Mouse (Mus musculus) embryonic facial prominence, embryonic 13.5 days (tissue): ENCODE measurements around the gene Olfr1357. TPM values are rescaled to one million over a fixed set of nuclear protein-coding genes. Genes with fewer than 3 reads are reported as not detected.

Experiments
- ATAC-seq: fragments of 200-750 bp; cut with Nextera tagmentation; 2 replicates; pipeline ENCODE4 v1.8.0; 2017; ENCODE audit warnings: low read depth; ENCODE audit not compliant: insufficient number of reproducible peaks, insufficient read depth, low FRiP score, low TSS enrichment
- H3K27ac ChIP-seq: fragments of 300-500 bp; sonication (generic); 2 replicates; pipeline ENCODE4 v1.5.1; 2015; ENCODE audit warnings: moderate library complexity, mild to moderate bottlenecking, inconsistent platforms
- H3K27me3 ChIP-seq: fragments of 300-500 bp; sonication (generic); 2 replicates; pipeline ENCODE4 v1.6.1; 2015; ENCODE audit warnings: mild to moderate bottlenecking, inconsistent platforms
- H3K36me3 ChIP-seq: fragments of 300-500 bp; sonication (generic); 2 replicates; pipeline ENCODE4 v1.6.1; 2015; ENCODE audit warnings: mild to moderate bottlenecking, inconsistent platforms
- H3K4me1 ChIP-seq: fragments of 300-500 bp; sonication (generic); 2 replicates; pipeline ENCODE4 v1.6.1; 2015; ENCODE audit warnings: inconsistent platforms
- H3K4me2 ChIP-seq: fragments of 300-500 bp; sonication (generic); 2 replicates; pipeline ENCODE4 v1.6.1; 2015; ENCODE audit warnings: moderate library complexity, mild to moderate bottlenecking, inconsistent platforms
- H3K4me3 ChIP-seq: fragments of 300-500 bp; sonication (generic); 2 replicates; pipeline ENCODE4 v1.5.1; 2015; ENCODE audit warnings: mild to moderate bottlenecking, inconsistent platforms
- H3K9ac ChIP-seq: fragments of 300-500 bp; sonication (generic); 2 replicates; pipeline ENCODE4 v1.6.1; 2015; ENCODE audit warnings: mild to moderate bottlenecking, inconsistent platforms
- H3K9me3 ChIP-seq: fragments of 300-500 bp; sonication (generic); 2 replicates; pipeline ENCODE4 v1.6.1; 2016; ENCODE audit warnings: inconsistent platforms
- WGBS: fragments of 180-500 bp; shearing (Covaris S2); methylation state at CpG from one replicate; pipeline ENCODE4 v1.1.7; 2015; ENCODE audit warnings: mixed read lengths; 5-methylcytosine and 5-hydroxymethylcytosine counted together
- polyA plus RNA-seq: library from polyadenylated mRNA; unstranded; fragments of >200 nt; fragmentation: Nextera tagmentation; extraction: Ambion mirVana; gene quantifications from 2 replicates; pipeline ENCODE4 v1.2.1, GENCODE M21; 2015

The Olfr1357 gene
- polyA plus RNA-seq, 1 experiment from 2014 or later: not detected

- Histone ChIP-seq H3K4me2 (no peak overlapping the region), H3K36me3 (peaks cover 45% of the 10 kb centered on the region), H3K4me3 (no peak overlapping the region), H3K4me1 (peaks cover 20% of the 10 kb centered on the region), H3K9ac (no peak overlapping the region), H3K9me3 (no peaks in the 10 kb centered on the region), H3K27me3 (no peaks in the 10 kb centered on the region), H3K27ac (no peak overlapping the region)
- ATAC-seq: no peak
- 94% methylated on average over 16 of the region's 16 CpGs for WGBS
Observed at GRCm38 (mm10) chr10:78576435-78577184, 41.3 kb downstream of the Olfr1357 start.

GRCm38 (mm10) chr10:78575690-78576089 is 42.2 kb downstream of the Olfr1357 start:
- no peak for ATAC-seq
- Histone ChIP-seq H3K4me2 (peak overlapping the region; percentile 72), H3K9me3 (no peaks in the 10 kb centered on the region), H3K9ac (no peak overlapping the region; the same call in 1 of the 2 replicates), H3K36me3 (peaks cover 35% of the 10 kb centered on the region), H3K27ac (0 out of 2 replicates have a peak overlapping the region, but pooled peaks have one; percentile 95), H3K4me1 (peaks cover 27% of the 10 kb centered on the region), H3K27me3 (no peaks in the 10 kb centered on the region), H3K4me3 (peak overlapping the region; percentile 61; the same call in 1 of the 2 replicates)
- WGBS: 79% methylated on average over 2 of the region's 2 CpGs

- peaks cover 33% of the 10 kb centered on the region for H3K4me1 ChIP-seq
- peak overlapping the region; percentile 82 for H3K9ac ChIP-seq
- H3K4me3 ChIP-seq: peak overlapping the region; percentile 61
- peak overlapping the region; percentile 95 for H3K27ac ChIP-seq
- peaks cover 30% of the 10 kb centered on the region for H3K36me3 ChIP-seq
- H3K27me3 ChIP-seq: no peaks in the 10 kb centered on the region
- H3K4me2 ChIP-seq: peak overlapping the region; percentile 72
- ATAC-seq: peak; percentile 27; the same call in 1 of the 2 replicates
- 13% methylated on average over 13 of the region's 13 CpGs for WGBS
- no peaks in the 10 kb centered on the region for H3K9me3 ChIP-seq
Observed at GRCm38 (mm10) chr10:78575105-78575632, 42.7 kb downstream of the Olfr1357 start.

GRCm38 (mm10) chr10:78574250-78575104 is 43.4 kb downstream of the Olfr1357 start, which contains the start of gene Ilvbl:
Gene Ilvbl (plus strand): TSS chr10:78574346.
- Histone ChIP-seq H3K27me3 (no peaks in the 10 kb centered on the region), H3K9ac (peak within 1 kb of the TSS; percentile 82), H3K4me2 (peak within 1 kb of the TSS; percentile 72), H3K4me1 (peaks cover 38% of the 10 kb centered on the region), H3K4me3 (peak within 1 kb of the TSS; percentile 61), H3K27ac (peak within 1 kb of the TSS; percentile 95), H3K9me3 (no peaks in the 10 kb centered on the region), H3K36me3 (peaks cover 23% of the 10 kb centered on the region)
- ATAC-seq: peak; percentile 89
- under 1% methylated on average over 51 of the region's 51 CpGs for WGBS

GRCm38 (mm10) chr10:78573226-78573625 is 44.6 kb downstream of the Olfr1357 start:
- no peak for ATAC-seq
- H3K27me3 ChIP-seq: no peaks in the 10 kb centered on the region
- 71% methylated on average over 3 of the region's 3 CpGs for WGBS
- H3K9me3 ChIP-seq: no peaks in the 10 kb centered on the region
- peak overlapping the region; percentile 95; the same call in 1 of the 2 replicates for H3K27ac ChIP-seq
- no peak overlapping the region; the same call in 1 of the 2 replicates for H3K4me2 ChIP-seq
- peaks cover 15% of the 10 kb centered on the region; the same call in 1 of the 2 replicates for H3K36me3 ChIP-seq
- no peak overlapping the region for H3K4me3 ChIP-seq
- H3K9ac ChIP-seq: no peak overlapping the region
- H3K4me1 ChIP-seq: peaks cover 38% of the 10 kb centered on the region

GRCm38 (mm10) chr10:78570897-78571296 is 47.0 kb downstream of the Olfr1357 start:
- Histone ChIP-seq H3K27ac (peak overlapping the region; percentile 71), H3K4me3 (no peak overlapping the region), H3K36me3 (no peaks in the 10 kb centered on the region), H3K27me3 (no peaks in the 10 kb centered on the region), H3K4me1 (peaks cover 37% of the 10 kb centered on the region), H3K4me2 (no peak overlapping the region), H3K9ac (no peak overlapping the region), H3K9me3 (no peaks in the 10 kb centered on the region)
- WGBS: 56% methylated on average over 2 of the region's 2 CpGs
- no peak for ATAC-seq

GRCm38 (mm10) chr10:78570416-78570815 is 47.5 kb downstream of the Olfr1357 start:
- H3K4me1 ChIP-seq: peaks cover 32% of the 10 kb centered on the region
- H3K4me2 ChIP-seq: no peak overlapping the region
- no peak overlapping the region for H3K4me3 ChIP-seq
- H3K9ac ChIP-seq: no peak overlapping the region
- no peaks in the 10 kb centered on the region for H3K9me3 ChIP-seq
- H3K27me3 ChIP-seq: no peaks in the 10 kb centered on the region
- no peak for ATAC-seq
- no peaks in the 10 kb centered on the region for H3K36me3 ChIP-seq
- H3K27ac ChIP-seq: peak overlapping the region; percentile 71
- WGBS: 56% methylated on average over 6 of the region's 6 CpGs

- Histone ChIP-seq H3K4me2 (no peak overlapping the region), H3K4me1 (peaks cover 30% of the 10 kb centered on the region), H3K36me3 (no peaks in the 10 kb centered on the region), H3K9ac (no peak overlapping the region), H3K27me3 (no peaks in the 10 kb centered on the region), H3K4me3 (no peak overlapping the region), H3K9me3 (no peaks in the 10 kb centered on the region), H3K27ac (no peak overlapping the region)
- WGBS: 34% methylated on average over 3 of the region's 3 CpGs
- no peak for ATAC-seq
Observed at GRCm38 (mm10) chr10:78569686-78570085, 48.2 kb downstream of the Olfr1357 start.

GRCm38 (mm10) chr10:78569191-78569590 is 48.7 kb downstream of the Olfr1357 start:
- Histone ChIP-seq H3K9me3 (no peaks in the 10 kb centered on the region), H3K4me3 (no peak overlapping the region), H3K36me3 (no peaks in the 10 kb centered on the region), H3K27ac (no peak overlapping the region), H3K9ac (no peak overlapping the region), H3K4me2 (no peak overlapping the region), H3K27me3 (no peaks in the 10 kb centered on the region), H3K4me1 (peaks cover 30% of the 10 kb centered on the region)
- no peak for ATAC-seq
- 75% methylated on average over 3 of the region's 3 CpGs for WGBS

GRCm38 (mm10) chr10:78565070-78565469 is 52.8 kb downstream of the Olfr1357 start:
- no peak for ATAC-seq
- Histone ChIP-seq H3K9ac (no peak overlapping the region), H3K4me2 (no peak overlapping the region), H3K36me3 (no peaks in the 10 kb centered on the region), H3K4me1 (peaks cover 5% of the 10 kb centered on the region), H3K27ac (no peak overlapping the region), H3K4me3 (no peak overlapping the region), H3K27me3 (no peaks in the 10 kb centered on the region), H3K9me3 (no peaks in the 10 kb centered on the region)
- WGBS: 80% methylated on average over 1 of the region's 1 CpGs
